10 mouse cellular contexts compared by ENCODE assay signal in genomic region chr2:27953866-27954265, GRCm38 (mm10).
DNase-seq lines count a peak whose midpoint lies in the region; ATAC-seq lines count a peak whose summit lies in the region.
"Had no signal": no experiment of that assay in that cellular context is flagged by ENCODE, and none has a peak within 500 bp of the region (broad histone marks: within the 10 kb centered on the region; RNA-seq: fewer than 3 reads in every experiment).

No protein-coding gene starts in this region.

- H3K27me3 ChIP-seq in embryonic facial prominence, embryonic 10.5 days (replicated peaks; ENCODE audit: low read depth, poor library complexity, severe bottlenecking), result no peaks in the 10 kb centered on the region
- H3K27me3 ChIP-seq in midbrain, embryonic 16.5 days (ENCODE audit: control insufficient read depth, insufficient read depth, low read depth, low read length), result no peaks in the 10 kb centered on the region

- H3K4me1 ChIP-seq in embryonic facial prominence, embryonic 10.5 days, result peaks cover 42% of the 10 kb centered on the region
- H3K4me1 ChIP-seq in midbrain, embryonic 16.5 days (ENCODE audit: control insufficient read depth, insufficient read depth, low read length), result peaks cover 3% of the 10 kb centered on the region; the same call in 1 of the 2 replicates
- H3K4me1 ChIP-seq: megakaryocyte, embryonic 14.5 days had no signal

- H3K36me3 ChIP-seq in embryonic facial prominence, embryonic 10.5 days (replicated peaks), result peaks cover 68% of the 10 kb centered on the region
- no peaks in the 10 kb centered on the region for H3K36me3 ChIP-seq in midbrain, embryonic 16.5 days (ENCODE audit: control insufficient read depth, insufficient read depth, low read length)

- H3K4me2 ChIP-seq in midbrain, embryonic 16.5 days (ENCODE audit: low read length), result no peak overlapping the region

- ATAC-seq in midbrain, embryonic 16.5 days, result no peak
- ATAC-seq: forebrain, postnatal 0 days had no signal

- peak overlapping the region; percentile 32; the same call in 1 of the 2 replicates for H3K27ac ChIP-seq in embryonic facial prominence, embryonic 10.5 days (replicated peaks)
- H3K27ac ChIP-seq in midbrain, embryonic 16.5 days (ENCODE audit: low read length), result no peak overlapping the region

- no peak overlapping the region for H3K9ac ChIP-seq in midbrain, embryonic 16.5 days (ENCODE audit: low read depth, low read length)
- H3K9ac ChIP-seq: forebrain, postnatal 0 days had no signal

- DNase-seq in ovary, postnatal 36 days (ENCODE audit: low spot score), result peak; percentile 68
- no peak for DNase-seq in ovary, postnatal 14 days (ENCODE audit: low spot score)
- no peak for DNase-seq in embryonic facial prominence, embryonic 10.5 days (ENCODE audit: low spot score)
- DNase-seq in kidney, postnatal 10 days, result peak; percentile 50
- peak; percentile 40 for DNase-seq in testis, postnatal 14 days (ENCODE audit: low spot score)
- DNase-seq in right cerebral cortex, postnatal 14 days, result no peak
- DNase-seq in left cerebral cortex, adult 18-20 months (ENCODE audit: low spot score in 2 of 2), result no peak
- DNase-seq: forebrain, postnatal 0 days had no signal

- H3K9me3 ChIP-seq in embryonic facial prominence, embryonic 10.5 days, result no peaks in the 10 kb centered on the region
- no peaks in the 10 kb centered on the region for H3K9me3 ChIP-seq in midbrain, embryonic 16.5 days (replicated peaks; ENCODE audit: control insufficient read depth, low read length, poor library complexity, severe bottlenecking)
- H3K9me3 ChIP-seq: megakaryocyte, embryonic 14.5 days had no signal

- H3K4me3 ChIP-seq in embryonic facial prominence, embryonic 10.5 days, result no peak overlapping the region
- H3K4me3 ChIP-seq in midbrain, embryonic 16.5 days (ENCODE audit: low read depth, low read length), result no peak overlapping the region
- H3K4me3 ChIP-seq: megakaryocyte, embryonic 14.5 days had no signal

- WGBS in embryonic facial prominence, embryonic 10.5 days, result 80% methylated on average over 3 of the region's 3 CpGs
- WGBS in midbrain, embryonic 16.5 days, result 79% methylated on average over 3 of the region's 3 CpGs

Comparison
In these comparisons a context has a peak if more than half of its experiments do, and no peak if none do; other contexts are left out.
1. DNase-seq: peak in ovary, postnatal 36 days (single experiment), kidney, postnatal 10 days (single experiment) and testis, postnatal 14 days (single experiment); none in ovary, postnatal 14 days (single experiment), embryonic facial prominence, embryonic 10.5 days (single experiment), right cerebral cortex, postnatal 14 days (single experiment) and left cerebral cortex, adult 18-20 months (0 of 2).